Mouse (Mus musculus) retina, adult 2 months (tissue): Measurements from ENCODE around the gene Hoxc9.
A peak's percentile ranks its signal among the peaks of the same experiment; 100 is the strongest.

Source experiments
- DNase-seq: peaks from one replicate; pipeline ENCODE4 v3.0.0-alpha.2; 2012; ENCODE audit warnings: low read depth, low spot score

Gene Hoxc9

DNA sequence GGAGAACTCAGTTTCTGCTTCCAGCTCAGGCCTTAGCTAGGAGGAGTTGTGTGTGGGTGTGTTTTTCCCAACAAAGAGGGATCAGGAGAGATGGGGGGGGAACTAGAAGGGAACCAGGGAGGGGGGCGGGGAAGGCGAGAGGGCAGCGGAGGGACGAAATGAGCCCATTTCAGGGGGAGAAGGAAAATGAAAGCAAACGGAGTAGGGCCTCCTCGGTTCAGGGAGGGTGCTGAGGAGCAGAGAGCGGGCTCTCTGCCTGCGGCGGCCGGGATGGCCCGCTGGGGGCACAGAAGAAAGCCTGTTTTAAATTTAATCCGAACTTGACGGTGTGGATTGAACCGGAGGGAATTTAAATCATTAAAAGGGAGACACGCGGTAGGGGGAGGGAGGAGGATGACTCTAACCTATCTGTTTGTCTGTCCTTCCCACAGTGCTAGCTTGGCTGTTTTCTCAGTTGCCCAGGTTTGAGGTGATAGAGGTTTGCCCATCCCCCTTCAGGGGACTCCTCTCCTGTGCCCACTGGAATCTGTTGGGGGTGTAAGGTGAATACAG, 1.3 kb downstream of the Hoxc9 start:
- no peak for DNase-seq

DNA sequence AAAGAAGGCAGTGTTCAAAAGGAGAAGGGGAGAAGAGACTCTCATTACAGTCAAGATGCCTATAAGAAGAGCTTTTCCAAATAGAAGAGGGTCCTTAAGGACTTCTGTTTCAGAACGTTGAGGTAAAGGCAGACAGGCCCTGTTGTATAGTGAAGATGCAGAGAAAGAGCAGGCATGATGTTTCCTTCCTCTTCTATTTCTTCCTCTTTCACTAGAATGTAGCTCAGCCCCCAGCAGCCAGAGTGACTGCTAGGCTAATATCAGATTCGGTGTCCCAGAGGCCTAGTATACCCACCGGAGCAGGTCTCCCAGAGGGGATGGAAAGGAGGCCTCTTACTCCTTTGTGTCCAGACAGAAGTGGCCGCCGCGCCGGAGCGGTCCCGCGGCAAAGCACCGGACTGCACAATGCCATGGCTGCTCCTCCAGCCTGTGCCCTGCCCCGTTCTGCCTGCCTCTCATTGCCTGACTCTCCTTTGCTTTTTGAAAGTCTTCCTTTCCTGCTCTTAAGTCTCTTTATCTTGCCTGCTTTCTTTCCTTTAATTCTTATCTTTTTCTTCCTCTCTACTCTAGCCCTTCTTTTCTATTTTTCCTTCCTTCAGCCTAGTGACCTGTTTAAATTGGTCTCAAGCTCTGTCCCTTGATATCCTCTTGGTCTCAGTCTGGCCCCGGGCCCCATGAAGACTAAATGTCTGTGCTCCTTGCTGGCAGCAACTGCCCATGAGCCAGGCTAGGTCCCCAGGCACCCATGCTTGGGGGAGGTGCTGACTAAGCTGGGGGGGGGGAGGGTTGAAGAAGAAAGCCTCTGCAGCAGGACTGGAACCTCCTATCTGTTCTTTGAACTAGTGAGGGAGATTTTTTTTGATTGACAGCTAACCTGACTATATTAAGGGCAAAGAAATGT, 2.6 kb downstream of the Hoxc9 start:
- DNase-seq: no peak

DNA sequence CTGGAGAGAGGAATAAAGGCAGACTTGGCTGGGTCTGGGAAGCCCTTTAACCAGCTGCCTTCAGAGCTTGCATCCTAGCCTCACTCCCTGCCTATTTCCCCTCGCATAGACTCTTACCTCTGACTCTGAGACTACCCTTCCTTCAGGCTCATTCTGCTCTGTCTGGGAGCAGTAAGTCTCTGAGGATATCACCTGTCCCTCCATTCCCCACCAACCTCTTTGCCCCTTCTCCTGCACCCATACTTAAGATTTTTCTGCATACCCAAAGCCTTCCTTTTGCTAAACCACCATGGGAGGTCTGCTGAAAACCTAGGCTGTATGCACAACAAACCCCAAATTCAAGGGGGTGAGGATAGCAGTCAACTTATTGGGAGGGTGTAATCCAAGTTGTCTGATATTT, 3.7 kb downstream of the Hoxc9 start:
- DNase-seq: no peak

DNA sequence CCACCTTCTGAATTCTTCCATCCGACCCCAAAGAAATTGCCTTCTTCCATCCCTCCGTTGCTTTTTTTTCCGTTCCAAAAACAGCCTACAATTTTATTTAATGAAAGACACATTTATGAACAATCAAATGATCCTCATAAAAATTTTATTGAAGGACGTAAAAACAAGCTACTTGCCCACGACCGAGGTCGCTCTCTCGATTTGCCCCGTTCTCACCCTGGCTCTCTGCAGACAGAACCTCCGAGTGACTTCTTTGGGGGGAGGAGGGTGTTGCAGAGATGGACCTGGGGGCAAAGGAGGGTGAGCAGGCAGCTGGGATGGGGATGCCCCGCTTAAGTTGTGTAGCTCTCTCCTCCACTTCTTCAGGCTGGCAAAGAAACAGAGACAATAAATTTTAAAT, 4.1 kb downstream of the Hoxc9 start:
- no peak for DNase-seq

DNA sequence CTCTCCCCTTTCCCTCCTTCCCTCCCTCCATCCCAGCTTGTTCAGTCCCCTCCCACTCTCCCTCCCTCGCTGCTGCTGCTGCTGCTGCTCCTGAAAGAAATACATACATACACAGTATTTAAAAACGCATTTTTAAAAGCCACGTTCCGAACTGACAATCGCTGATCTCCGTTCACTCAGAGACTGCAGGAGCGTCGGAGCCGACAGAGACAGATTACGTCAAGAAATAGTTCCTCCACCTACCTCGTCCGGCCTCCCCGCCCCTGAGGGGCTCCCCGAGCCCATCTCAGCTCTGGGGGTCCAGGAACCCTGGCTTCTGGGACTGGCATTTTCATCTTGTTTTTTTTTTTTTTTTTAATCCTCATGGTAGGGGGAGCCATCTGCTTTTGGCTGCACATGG, 4.7 kb downstream of the Hoxc9 start:
- DNase-seq: no peak

DNA sequence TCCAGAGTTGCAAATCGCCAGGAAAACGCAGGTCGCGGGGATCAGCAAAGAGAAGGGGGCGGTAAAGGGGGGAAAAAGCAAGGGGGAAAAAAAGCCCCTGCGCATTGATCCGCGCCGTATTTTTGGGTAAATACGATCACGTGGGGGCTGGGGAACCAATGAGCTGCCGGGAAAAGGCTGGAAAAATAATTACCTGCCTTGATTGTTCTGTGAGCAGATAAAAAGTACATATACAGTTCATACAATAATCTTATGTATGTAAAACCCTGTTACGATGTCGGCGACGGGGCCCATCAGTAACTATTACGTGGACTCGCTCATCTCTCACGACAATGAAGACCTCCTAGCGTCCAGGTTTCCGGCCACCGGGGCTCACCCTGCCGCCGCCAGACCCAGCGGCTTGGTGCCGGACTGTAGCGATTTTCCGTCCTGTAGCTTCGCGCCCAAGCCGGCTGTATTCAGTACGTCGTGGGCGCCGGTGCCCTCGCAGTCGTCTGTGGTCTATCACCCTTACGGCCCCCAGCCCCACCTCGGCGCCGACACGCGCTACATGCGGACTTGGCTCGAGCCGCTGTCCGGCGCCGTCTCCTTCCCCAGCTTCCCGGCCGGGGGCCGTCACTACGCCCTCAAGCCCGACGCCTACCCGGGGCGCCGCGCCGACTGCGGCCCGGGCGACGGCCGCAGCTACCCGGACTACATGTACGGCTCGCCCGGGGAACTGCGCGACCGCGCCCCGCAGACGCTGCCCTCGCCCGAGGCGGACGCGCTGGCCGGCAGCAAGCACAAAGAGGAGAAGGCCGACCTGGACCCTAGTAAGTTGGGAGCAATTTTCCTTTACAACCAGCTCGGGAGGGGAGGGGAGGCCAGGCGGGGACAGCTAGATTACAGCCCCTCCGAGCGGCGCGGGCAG, 5.4 kb downstream of the Hoxc9 start:
- DNase-seq: no peak

DNA sequence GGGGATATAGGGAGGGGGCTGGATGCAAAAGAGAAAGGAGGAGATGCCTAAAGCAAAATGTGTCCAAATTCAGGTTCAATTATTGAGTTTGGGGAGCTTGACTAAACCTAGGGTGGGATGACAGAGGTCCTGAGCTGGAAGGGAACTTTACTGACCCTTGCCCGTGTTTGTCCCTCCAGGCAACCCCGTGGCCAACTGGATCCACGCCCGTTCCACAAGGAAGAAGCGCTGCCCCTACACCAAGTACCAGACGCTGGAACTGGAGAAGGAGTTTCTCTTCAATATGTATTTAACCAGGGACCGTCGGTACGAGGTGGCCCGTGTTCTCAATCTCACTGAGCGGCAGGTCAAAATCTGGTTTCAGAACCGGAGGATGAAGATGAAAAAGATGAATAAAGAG, 7.5 kb downstream of the Hoxc9 start:
- no peak for DNase-seq

DNA sequence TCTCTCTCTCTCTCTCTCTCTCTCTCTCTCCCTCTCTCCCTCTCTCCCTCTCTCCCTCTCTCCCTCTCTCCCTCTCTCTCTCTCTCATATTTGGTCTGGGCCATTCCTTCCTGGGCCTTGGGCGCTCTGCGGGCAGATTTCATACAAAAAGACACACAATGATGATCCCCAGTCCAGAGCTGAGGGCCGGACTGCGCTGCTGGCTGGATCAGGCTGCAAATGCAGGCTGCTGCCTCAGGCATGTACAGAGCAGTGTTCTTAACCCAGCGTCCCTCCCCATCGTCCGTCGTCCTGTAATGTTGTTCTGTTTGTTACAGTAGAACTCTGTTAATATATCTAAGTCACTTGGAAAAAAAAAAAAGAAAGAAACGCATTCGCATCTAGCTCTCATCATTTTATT, 8.3 kb downstream of the Hoxc9 start:
- no peak for DNase-seq

DNA sequence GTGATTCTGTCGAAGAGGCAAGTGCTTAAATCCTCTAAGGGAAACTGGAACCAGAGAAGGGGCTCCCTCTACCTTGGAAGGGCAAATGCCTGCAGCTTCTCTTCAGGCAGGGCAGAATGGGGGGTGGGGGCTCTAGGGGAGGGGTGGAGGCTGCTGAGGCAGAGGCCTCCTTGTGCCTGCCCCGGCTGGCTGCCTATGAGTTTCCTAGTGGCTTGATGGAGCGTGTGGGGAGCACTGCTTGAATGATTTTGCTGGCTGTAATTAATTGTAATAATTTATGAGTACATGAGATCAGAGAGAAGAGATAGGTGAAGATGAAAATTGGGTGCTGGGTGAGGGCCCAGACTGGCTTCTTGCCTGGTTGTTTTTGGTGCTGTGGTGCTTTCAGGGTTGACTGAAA, 8.7 kb downstream of the Hoxc9 start:
- DNase-seq: no peak

DNA sequence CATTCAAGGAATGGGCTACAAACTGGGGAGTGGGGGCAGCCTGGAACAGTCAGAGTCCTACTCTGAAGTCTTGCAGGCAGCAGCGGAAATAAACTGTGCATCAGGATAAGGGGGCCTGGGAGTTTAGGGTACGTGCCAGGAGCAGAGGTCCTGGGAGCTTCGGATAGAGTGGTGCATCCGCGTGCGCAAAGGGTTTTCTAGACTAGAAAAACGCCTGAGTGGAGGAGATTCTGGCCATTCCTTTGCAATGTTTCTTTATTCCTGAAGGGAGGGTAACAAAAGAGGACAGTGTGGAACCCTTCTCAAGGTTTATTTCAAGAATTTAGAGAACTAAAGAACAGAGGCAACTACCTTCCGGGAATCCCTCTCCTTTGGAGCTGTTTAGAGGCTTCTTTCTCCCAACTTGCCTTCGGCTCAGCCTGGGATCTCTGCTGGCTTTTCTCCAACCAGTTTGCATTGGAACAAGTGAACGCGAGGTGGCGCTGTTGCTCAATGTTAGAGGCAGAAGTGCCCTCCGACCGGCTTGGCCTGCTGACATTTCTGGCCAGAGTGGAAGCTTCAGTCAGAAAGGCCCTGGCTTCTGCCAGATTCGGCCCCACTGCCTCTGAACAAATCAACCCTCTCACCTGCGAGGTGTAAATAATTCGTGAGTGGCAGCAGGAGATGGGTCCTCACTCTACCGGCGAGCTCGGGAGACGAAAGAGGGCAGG, 11.0 kb downstream of the Hoxc9 start:
- DNase-seq: peak; percentile 81

DNA sequence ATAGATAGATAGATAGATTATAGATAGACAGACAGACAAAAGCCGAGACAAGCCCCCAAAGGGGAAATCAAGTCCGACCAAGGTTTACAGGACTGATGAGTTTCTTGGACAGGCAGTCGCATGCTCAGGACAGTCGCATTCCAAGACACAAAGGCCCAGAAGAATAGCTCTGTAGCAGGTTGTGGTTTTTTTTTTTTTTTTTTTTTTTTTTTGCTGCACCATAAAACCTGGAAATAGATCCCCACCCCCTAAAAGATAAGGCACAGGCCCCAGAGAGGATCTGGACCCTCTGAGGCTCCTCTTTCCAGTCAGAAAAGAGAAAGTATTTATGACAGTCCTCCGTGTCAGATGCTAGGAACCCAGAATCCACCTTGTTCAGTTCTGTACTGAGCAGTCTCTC, 11.8 kb downstream of the Hoxc9 start:
- DNase-seq: no peak

DNA sequence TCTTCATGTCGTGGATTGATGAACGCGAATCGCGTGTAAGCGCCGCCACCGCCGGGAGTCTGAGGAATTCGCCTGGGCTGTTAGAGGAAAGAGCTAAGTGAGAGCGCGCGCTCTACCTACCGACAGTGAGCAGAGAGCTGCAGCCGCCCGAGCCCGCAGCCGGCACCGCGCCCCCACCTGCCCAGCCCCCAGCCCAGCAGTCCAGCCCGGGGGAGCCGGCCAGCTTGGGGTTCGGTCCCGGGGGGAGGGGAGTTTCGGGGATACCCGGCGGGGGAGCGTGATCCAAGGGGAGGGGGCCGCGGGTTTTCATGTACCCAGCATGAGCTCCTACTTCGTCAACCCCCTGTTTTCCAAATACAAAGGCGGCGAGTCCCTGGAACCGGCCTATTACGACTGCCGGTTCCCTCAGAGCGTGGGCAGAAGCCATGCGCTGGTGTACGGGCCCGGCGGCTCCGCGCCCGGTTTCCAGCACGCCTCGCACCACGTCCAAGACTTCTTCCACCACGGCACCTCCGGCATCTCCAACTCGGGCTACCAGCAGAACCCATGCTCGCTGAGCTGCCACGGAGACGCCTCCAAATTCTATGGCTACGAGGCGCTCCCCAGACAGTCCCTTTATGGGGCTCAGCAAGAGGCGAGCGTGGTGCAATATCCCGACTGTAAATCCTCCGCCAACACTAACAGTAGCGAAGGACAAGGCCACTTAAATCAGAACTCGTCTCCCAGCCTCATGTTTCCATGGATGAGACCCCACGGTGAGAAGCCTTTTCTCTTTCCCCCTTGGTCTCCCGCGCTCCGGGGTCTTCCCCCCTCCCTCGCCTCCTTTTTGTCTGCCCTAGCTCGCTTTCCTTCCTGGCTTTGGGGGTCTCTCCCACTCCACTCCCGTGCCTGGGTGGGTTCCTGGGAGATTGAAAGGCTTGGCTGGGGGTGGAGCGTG, 14.5 kb downstream of the Hoxc9 start, which contains the start of gene Hoxc8:
TSS of gene Hoxc8 (plus strand) at position 147 of the 937 bp plus-strand sequence.
- no peak for DNase-seq

DNA sequence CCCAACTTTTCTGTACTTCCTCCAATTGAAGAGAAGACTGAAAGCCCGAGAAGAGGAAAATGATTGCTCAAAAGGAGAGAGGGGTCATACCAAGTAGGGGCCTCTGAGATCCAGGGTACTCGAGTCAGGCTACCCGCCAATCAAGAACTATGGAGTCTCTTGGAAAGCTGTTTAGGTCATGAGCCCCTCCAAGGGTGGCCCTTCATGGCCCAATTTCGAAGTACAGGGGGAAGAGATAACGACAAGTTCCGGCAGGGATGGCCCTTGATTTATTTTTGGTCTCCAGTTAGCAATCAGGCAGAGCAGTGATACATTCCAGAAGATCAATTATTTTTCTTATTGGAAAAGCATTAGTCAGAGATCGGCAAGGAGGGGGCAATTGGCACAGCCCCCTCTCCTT, 15.5 kb downstream of the Hoxc9 start:
- no peak for DNase-seq

DNA sequence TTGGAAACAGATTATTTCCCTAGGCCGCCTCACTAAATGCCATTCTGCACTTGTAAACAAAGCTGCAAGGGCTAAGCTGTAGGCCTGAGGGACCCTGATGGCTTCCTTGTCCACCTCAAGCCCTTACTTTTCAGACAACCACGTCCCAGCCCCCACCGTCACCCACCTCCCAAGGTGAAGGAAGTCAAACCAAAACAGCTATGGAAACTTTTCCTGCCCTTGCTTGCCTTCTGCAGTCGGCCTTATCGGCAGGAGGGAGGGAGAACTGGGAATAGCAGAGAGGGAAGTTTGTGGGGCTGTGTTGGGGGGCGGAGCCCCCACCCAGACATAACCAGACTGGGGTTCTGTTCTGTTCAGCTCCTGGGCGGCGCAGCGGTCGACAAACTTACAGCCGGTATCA, 16.0 kb downstream of the Hoxc9 start:
- no peak for DNase-seq

DNA sequence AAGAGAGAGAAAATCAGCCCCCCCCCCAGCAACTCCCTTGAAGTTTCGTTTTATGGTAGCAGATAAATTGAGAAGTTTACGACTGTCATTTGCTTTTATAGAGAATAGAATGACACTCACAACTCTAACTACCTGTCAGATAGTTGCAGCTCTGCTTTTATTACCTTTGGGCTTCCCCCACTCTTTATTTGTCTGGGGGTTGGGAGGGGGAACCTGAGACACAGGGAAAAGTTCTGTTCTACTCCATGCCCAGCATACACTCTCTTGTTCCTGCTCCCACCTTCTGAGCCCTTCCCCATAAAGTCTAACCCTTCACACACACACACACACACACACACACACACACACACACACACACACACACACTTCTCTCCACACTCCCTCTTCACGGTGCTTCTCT, 16.6 kb downstream of the Hoxc9 start:
- no peak for DNase-seq

DNA sequence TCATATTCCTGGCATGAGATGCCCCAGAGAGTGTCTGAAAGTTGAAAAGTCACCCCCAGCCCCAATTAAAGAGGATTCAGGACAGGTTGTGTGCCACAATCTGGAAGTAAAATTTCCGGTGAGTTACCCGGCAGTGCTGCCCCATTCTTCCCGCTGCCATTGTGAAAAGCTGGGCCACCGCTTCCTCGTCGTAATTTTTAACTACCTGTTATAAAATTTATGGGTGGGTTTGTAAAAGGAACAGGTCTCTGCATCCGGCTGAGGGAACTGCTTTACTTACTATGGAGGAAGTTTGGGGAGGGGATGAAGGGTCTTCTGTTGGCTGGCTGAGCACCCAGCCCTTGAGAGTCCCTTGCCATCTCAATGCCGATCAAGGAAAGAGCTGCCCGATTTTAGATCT, 20.3 kb downstream of the Hoxc9 start:
- no peak for DNase-seq

DNA sequence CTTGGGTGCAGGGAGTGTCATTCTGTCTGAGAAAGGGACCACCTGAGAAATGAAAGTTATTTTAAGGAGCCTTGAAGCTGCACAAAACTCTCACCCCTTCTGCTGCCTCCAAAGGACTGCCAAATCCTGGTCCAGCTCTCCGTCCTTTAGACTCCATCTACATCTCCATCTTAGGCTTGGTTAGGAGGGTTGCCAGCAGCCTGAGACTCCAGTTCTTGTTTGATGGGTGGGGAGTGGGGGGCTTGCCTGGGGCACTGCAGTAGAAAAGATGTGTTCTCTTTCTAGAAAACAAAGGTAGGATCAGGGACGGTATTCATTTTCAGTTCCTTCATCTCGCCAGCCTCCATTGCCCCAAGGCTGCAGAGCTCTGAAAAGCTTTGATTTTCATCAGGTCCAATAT, 21.2 kb downstream of the Hoxc9 start:
- no peak for DNase-seq

DNA sequence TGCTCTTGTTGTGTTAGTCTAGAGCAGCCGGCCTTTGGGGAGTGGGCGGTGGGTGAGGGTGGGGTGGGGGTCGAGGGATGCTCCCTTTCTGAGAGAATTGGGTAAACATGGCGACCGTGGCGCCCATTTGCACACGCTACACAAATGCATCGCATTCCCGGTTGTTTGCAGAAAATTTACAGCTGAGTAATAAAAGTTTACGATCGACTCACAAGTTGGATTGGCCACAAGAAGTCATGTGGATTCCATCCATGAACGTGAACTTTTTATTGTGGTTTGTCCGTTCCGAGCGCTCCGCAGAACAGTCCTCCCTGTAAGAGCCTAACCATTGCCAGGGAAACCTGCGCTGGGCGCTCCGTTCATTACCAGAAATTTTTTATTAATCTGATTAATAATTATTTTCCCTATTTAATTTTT, 21.7 kb downstream of the Hoxc9 start, which contains the start of gene Hoxc6:
TSS of gene Hoxc6 (plus strand) at position 319 of the 417 bp plus-strand sequence.
- no peak for DNase-seq

DNA sequence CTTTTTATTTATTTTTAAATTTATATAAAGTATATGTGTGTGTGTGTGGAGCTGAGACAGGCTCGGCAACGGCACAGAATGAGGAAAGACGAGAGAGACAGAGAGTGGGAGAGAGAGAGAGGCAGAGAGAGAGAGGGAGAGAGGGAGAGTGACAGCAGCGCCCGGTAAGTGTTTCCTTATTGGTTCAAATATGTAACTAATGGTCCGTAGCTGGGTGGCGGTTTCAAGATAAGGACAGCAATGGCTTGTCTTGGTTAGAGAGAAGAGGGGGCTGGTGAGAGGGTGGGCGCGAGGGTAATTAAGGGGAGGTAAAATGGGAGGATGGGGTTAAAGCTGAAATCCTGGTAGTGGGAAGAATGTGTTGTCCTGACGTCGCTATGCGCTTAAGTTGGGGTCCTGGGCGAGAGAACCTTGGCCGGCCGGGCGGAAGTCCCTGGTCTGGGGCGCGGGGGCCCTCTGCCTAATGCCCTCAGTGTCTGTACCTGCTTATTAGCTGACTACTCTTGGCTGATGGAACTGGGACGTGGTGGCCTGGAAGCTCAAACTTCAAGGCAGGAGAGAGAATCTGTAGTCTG, 22.5 kb downstream of the Hoxc9 start:
- no peak for DNase-seq

DNA sequence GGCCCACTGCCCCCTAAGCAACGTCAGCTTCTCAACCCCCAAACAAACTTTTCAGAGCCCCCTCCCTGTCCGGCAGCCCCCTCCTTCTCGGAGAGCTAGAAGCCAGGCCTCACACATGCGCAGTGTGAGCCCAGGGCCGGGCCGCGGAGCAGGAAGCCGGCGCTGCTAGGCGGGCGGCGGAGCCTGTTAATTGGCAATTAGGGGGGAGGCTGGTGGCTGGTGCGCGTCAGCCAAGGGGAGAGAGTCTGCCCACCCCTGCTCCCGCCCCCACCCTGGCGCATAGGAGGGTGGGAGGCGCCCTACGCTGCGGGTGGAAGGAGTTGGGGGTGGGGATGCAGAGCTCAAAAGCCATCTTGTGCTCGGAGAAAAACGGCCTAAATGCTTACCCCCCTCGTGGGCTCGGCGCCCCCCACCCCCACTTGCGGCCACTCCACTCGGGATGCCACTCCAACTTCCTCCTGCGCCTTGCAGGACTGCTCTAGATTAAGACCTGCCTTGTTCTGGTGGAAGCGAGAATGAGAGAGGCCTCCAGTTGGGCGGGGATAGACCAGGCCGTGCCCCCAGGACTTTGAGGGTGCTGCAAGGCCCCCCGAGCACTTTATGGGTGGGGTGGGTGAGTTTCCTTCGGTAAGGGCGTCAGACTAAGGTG, 23.1 kb downstream of the Hoxc9 start:
- no peak for DNase-seq
